Mouse (Mus musculus): ENCODE data around the gene Cacna1h.

DNA sequence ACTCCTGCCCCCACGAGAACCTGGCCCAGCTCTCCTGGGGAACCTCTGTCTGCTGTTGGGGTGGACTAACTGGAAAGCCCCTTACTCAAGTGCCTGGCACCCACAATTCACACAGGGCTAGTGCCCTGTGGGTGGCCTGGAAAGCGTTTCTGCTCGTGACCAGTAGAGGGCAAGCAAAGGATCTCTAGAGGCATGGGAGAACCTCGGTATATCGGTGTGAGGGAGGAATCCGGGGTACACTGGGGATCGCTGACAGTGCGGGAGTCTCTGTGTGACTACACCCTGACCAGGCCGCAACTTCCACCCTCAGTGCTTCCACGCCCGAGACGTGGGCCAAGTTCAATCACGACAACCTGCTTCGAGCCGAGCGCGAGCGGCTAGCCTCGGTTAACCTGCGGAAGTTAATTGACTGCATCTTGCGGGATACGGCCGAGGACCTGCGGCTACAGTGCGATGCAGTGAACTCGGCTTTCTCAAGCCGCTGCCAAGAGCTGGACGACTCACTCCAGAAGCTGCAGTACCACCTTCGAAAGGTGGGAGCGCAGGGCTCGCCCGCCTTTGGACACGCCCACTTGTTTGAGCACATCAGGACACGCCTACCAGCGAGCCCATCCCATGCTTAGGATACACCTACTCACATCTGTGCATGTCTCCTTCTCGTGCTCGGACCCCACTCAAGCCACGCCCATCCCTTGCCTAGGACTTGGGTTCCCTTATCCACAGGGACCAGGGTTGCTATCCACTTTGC is 40.9 kb upstream of the Cacna1h start:
- no peak for TF ChIP-seq POLR2A (IDR thresholded peaks at IDR 0.05; ENCODE audit: borderline replicate concordance, extremely low read depth, insufficient read depth, insufficient read length, poor library complexity, severe bottlenecking)
- peak; percentile 75 for TF ChIP-seq CTCF (IDR thresholded peaks at IDR 0.05; ENCODE audit: borderline replicate concordance, extremely low read depth, insufficient read depth, insufficient read length)

Data from brain, embryonic 14.5 days (tissue).